Mouse (Mus musculus) brain, embryonic 14.5 days (tissue): ENCODE measurements around the gene Shcbp1l.

Source experiments
- CTCF ChIP-seq: fragments of 200-500 bp; IDR thresholded peaks from 2 replicates; pipeline ENCODE4 v1.5.1; 2012; ENCODE audit warnings: inconsistent platforms, mild to moderate bottlenecking, moderate library complexity, borderline replicate concordance; ENCODE audit not compliant: insufficient read depth, insufficient read length; ENCODE audit errors: extremely low read depth
- POLR2A ChIP-seq: fragments of 200-500 bp; IDR thresholded peaks from 2 replicates; pipeline ENCODE4 v1.6.1; 2012; ENCODE audit warnings: mild to moderate bottlenecking, inconsistent platforms, borderline replicate concordance; ENCODE audit not compliant: poor library complexity, insufficient read depth, insufficient read length, severe bottlenecking; ENCODE audit errors: extremely low read depth

- no peak for TF ChIP-seq CTCF
- TF ChIP-seq POLR2A = no peak
Measured at GRCm38 (mm10) chr1:153414962-153415361, 10.0 kb upstream of the Shcbp1l start.
